Mouse (Mus musculus) liver, postnatal 0 days (tissue): ENCODE data around the gene Gm49361. TPM values are rescaled to one million over a fixed set of nuclear protein-coding genes. Genes with fewer than 3 reads are reported as not detected.
A peak's percentile ranks its signal among the peaks of the same experiment; 100 is the strongest.

ENCODE experiments used
- ATAC-seq: fragments of 200-750 bp; cut with Nextera tagmentation; 2 replicates; pipeline ENCODE4 v1.8.0; 2017; ENCODE audit warnings: mild to moderate bottlenecking, moderate library complexity
- DNase-seq: peaks from one replicate; pipeline ENCODE4 v3.0.0-alpha.2; 2016
- H3K27ac ChIP-seq: fragments of 300-500 bp; sonication (generic); 2 replicates; pipeline ENCODE4 v1.5.1; 2014; ENCODE audit warnings: antibody characterized with exemption, moderate library complexity, mild to moderate bottlenecking, low read depth
- H3K27me3 ChIP-seq: fragments of 300-500 bp; sonication (generic); 2 replicates; pipeline ENCODE4 v1.6.1; 2014; ENCODE audit warnings: low read length, control low read depth, mixed read lengths; ENCODE audit not compliant: insufficient read depth
- H3K36me3 ChIP-seq: fragments of 300-500 bp; sonication (generic); replicated peaks from 2 replicates; pipeline ENCODE4 v1.6.1; 2014; ENCODE audit warnings: mild to moderate bottlenecking, control low read depth, low read length, moderate library complexity, mixed read lengths; ENCODE audit not compliant: insufficient read depth
- H3K4me1 ChIP-seq: fragments of 300-500 bp; sonication (generic); 2 replicates; pipeline ENCODE4 v1.6.1; 2014; ENCODE audit warnings: antibody characterized with exemption, mild to moderate bottlenecking, control low read depth; ENCODE audit not compliant: insufficient read depth
- H3K4me2 ChIP-seq: fragments of 300-500 bp; sonication (generic); 2 replicates; pipeline ENCODE4 v1.6.1; 2014; ENCODE audit warnings: low read depth, mild to moderate bottlenecking, low read length, moderate library complexity, mixed read lengths
- H3K4me3 ChIP-seq: fragments of 300-500 bp; sonication (generic); 2 replicates; pipeline ENCODE4 v1.5.1; 2014; ENCODE audit warnings: low read depth, low read length
- H3K9ac ChIP-seq: fragments of 300-500 bp; sonication (generic); replicated peaks from 2 replicates; pipeline ENCODE4 v1.6.1; 2014; ENCODE audit warnings: mild to moderate bottlenecking, moderate library complexity
- H3K9me3 ChIP-seq: fragments of 300-500 bp; sonication (generic); 2 replicates; pipeline ENCODE4 v1.6.1; 2016; ENCODE audit warnings: mild to moderate bottlenecking, control low read depth, low read length, mixed read lengths
- CTCF ChIP-seq: sonication (generic); IDR thresholded peaks from 2 replicates; pipeline ENCODE4 v1.5.1; 2016; ENCODE audit warnings: antibody characterized with exemption, low read depth
- EP300 ChIP-seq: IDR thresholded peaks from 2 replicates; pipeline ENCODE4 v1.6.1; 2016; ENCODE audit warnings: antibody characterized with exemption, low read depth, mild to moderate bottlenecking
- WGBS: fragments of 180-500 bp; shearing (Covaris S2); extraction: QIAGEN DNeasy Blood & Tissue Kit; methylation state at CpG from one replicate; pipeline ENCODE4 v1.1.7; 2014; ENCODE audit not compliant: insufficient replicate concordance; 5-methylcytosine and 5-hydroxymethylcytosine counted together
- polyA plus RNA-seq: library from polyadenylated mRNA; unstranded; fragments of >200 nt; fragmentation: Nextera tagmentation; extraction: Ambion mirVana; gene quantifications from 2 replicates; pipeline ENCODE4 v1.2.1, GENCODE M21; 2015

Gene Gm49361
- polyA plus RNA-seq, 1 experiment from 2014 or later, result not detected

DNA sequence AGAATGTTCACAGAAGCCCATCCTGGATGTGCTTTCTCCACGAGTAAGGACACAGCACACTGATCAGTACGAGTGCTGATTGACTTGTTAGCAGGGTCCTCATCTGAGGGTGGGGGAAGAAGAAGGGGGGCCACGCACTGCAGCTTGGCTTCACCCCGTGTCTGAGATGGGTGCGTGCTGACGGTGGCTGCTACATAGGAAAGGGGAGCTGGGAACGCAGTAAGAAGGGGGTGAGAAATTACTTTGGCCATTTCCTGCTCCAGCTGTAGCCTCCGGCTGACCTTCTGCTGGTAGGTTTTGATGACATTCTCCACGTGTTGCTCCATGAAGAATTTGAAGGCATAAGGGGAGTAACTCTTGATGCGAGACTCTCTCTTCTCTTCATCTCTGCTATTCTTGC, 46.9 kb downstream of the Gm49361 start:
- H3K4me3 ChIP-seq, result no peak overlapping the region
- TF ChIP-seq CTCF, result no peak
- no peak for TF ChIP-seq EP300
- H3K4me1 ChIP-seq, result no peaks in the 10 kb centered on the region
- H3K9ac ChIP-seq, result no peak overlapping the region
- no peaks in the 10 kb centered on the region for H3K27me3 ChIP-seq
- no peak overlapping the region for H3K27ac ChIP-seq
- no peak for DNase-seq
- H3K9me3 ChIP-seq, result no peaks in the 10 kb centered on the region
- peaks cover 59% of the 10 kb centered on the region for H3K36me3 ChIP-seq
- whole genome bisulfite sequencing, result 87% methylated on average over 10 of the region's 10 CpGs
- ATAC-seq, result no peak
- H3K4me2 ChIP-seq, result no peak overlapping the region

DNA sequence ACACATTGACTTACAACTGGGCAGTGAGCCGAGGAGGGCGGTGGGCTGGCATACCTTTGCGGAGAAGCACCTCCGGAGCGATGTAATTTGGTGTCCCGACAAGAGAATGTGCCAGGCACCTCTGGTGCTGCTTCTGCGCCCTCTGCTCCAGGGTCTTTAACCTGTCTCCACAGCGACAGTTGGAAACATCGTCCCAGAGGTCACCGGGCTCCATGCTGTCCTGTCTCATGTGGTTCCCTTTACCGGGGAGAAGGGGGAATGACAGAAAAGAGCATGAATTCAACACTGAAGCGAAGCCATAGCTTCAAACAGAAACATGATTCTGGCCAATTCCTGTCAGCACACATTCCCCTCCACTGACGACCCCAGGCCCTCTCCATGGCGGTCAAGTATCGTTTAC, 49.8 kb downstream of the Gm49361 start:
- WGBS, result 92% methylated on average over 15 of the region's 15 CpGs
- peaks cover 74% of the 10 kb centered on the region for H3K36me3 ChIP-seq

DNA sequence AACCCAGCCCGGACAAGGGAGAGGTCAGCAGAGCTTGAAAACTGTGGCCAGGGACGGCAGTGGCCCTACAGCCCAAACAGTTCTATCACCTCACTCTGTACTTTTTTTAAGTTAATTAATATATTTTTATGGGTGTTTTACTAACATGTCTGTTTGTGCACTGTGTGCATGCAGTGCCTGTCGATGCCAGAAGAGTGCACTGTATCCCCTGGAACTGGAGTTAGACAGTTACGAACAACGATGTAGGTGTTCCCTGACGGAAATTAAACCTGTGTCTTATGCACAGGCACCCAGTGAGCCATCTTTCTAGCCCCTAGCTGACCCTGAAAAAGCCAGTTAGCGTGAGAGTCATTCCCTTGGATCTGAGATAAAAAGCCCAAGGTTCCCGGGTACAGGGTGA, 50.4 kb downstream of the Gm49361 start:
- no peak overlapping the region for H3K9ac ChIP-seq
- no peak overlapping the region for H3K4me3 ChIP-seq
- peaks cover 8% of the 10 kb centered on the region for H3K4me1 ChIP-seq
- TF ChIP-seq CTCF (peak; percentile 65), EP300 (no peak)
- ATAC-seq, result no peak
- no peak overlapping the region for H3K27ac ChIP-seq
- H3K27me3 ChIP-seq, result no peaks in the 10 kb centered on the region
- H3K4me2 ChIP-seq, result no peak overlapping the region
- DNase-seq, result no peak
- peaks cover 78% of the 10 kb centered on the region for H3K36me3 ChIP-seq
- no peaks in the 10 kb centered on the region for H3K9me3 ChIP-seq
- WGBS, result 91% methylated on average over 8 of the region's 8 CpGs

More for the DNA sequence above, 49.8 kb downstream of the Gm49361 start:
- TF ChIP-seq CTCF (no peak), EP300 (no peak)
- no peak for DNase-seq
- H3K27me3 ChIP-seq, result no peaks in the 10 kb centered on the region
- no peak overlapping the region for H3K4me2 ChIP-seq
- H3K27ac ChIP-seq, result no peak overlapping the region
- no peak for ATAC-seq
- H3K9me3 ChIP-seq, result no peaks in the 10 kb centered on the region
- H3K4me3 ChIP-seq, result no peak overlapping the region
- no peak overlapping the region for H3K9ac ChIP-seq
- peaks cover 8% of the 10 kb centered on the region for H3K4me1 ChIP-seq

DNA sequence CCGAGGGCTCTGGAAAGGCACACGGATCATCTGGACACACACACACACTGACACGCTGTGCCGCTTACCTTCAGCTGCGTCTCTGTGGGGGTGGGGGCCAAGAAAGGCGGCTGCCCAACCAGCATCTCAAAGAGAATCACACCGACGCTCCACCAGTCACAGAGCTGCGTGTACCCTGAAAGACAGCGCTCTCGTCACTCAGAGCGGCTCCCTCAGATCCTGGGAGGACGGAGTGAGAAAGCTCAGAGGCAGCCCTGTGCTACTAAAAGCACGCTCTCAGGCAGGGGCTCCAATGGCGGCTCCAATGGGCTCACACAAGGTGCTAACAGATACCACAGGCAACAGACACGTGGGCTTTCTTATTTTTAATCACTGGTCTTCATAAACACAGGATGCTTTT, 51.7 kb downstream of the Gm49361 start:
- no peak for ATAC-seq

DNA sequence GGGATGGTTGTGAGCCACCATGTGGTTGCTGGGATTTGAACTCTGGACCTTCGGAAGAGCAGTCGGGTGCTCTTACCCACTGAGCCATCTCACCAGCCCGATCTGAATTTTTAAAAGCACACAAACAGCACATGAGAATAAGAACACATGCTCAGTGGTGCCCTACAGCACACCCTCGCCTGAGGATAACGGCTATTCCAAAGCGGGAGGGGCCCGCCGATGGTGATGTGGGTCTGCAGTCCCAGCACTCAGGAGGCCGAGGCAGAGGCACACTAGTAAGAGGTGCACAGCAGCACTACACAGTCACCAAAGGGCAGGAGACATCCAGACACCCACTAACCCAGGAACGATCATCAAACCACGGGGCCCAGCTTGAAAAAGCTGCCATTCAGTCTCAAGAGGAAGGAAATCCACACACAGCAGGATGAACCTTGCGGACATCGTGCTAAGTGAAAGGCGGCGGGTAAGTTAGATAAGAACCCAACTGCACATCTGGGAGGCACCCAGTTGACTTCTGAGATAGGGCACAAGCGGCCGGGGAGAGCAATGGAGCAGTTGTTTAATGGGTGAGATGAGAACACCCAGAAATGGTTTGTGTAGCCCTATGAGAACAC, 53.3 kb downstream of the Gm49361 start:
- no peak for TF ChIP-seq CTCF
- TF ChIP-seq EP300, result peak; percentile 88
- Histone ChIP-seq H3K9me3 (no peaks in the 10 kb centered on the region), H3K36me3 (peaks cover 64% of the 10 kb centered on the region), H3K4me2 (peak overlapping the region; percentile 59), H3K4me1 (peaks cover 8% of the 10 kb centered on the region), H3K27me3 (no peaks in the 10 kb centered on the region), H3K4me3 (no peak overlapping the region), H3K9ac (no peak overlapping the region), H3K27ac (peak overlapping the region; percentile 78)
- WGBS, result 40% methylated on average over 17 of the region's 17 CpGs
- ATAC-seq, result peak; percentile 95
- DNase-seq, result peak; percentile 40

More for the DNA sequence above, 51.7 kb downstream of the Gm49361 start:
- H3K36me3 ChIP-seq, result peaks cover 69% of the 10 kb centered on the region
- no peak overlapping the region for H3K4me2 ChIP-seq
- no peaks in the 10 kb centered on the region for H3K9me3 ChIP-seq
- no peaks in the 10 kb centered on the region for H3K27me3 ChIP-seq
- no peak for DNase-seq
- 89% methylated on average over 16 of the region's 16 CpGs for WGBS
- H3K4me1 ChIP-seq, result peaks cover 8% of the 10 kb centered on the region
- H3K27ac ChIP-seq, result no peak overlapping the region
- H3K4me3 ChIP-seq, result no peak overlapping the region
- TF ChIP-seq EP300, result no peak
- TF ChIP-seq CTCF, result no peak
- no peak overlapping the region for H3K9ac ChIP-seq

DNA sequence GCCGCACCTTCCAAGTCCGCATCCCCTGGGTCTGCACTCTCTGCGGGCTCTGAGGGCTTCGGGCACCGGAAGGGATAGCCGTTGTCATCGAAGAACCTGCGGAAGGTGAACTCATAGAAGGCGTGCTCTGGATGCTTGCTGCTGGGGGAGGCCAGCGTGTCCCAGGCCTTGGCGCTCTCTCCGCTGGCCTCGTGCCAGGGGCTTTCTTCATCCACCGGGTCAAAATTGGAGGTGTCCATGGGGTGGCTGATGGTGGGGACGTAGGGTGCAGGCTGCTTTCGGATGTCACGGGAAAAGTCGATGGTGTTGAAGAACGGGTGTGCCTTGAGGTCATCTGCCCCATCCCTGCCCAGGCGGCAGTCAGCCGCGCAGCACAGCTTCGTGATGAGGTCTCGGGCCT, 54.6 kb downstream of the Gm49361 start:
- no peak overlapping the region for H3K9ac ChIP-seq
- H3K4me1 ChIP-seq, result peaks cover 8% of the 10 kb centered on the region
- no peak for ATAC-seq
- H3K36me3 ChIP-seq, result peaks cover 55% of the 10 kb centered on the region
- no peak overlapping the region for H3K4me3 ChIP-seq
- no peak overlapping the region for H3K27ac ChIP-seq
- H3K27me3 ChIP-seq, result no peaks in the 10 kb centered on the region
- no peak overlapping the region for H3K4me2 ChIP-seq
- DNase-seq, result no peak
- WGBS, result 96% methylated on average over 24 of the region's 24 CpGs
- H3K9me3 ChIP-seq, result no peaks in the 10 kb centered on the region
- no peak for TF ChIP-seq CTCF
- no peak for TF ChIP-seq EP300
